Mouse (Mus musculus) kidney, postnatal 0 days (tissue): ENCODE results near the gene Pigz. TPM values are rescaled to one million over a fixed set of nuclear protein-coding genes. Genes with fewer than 3 reads are reported as not detected.

Experiments
- ATAC-seq: fragments of 200-750 bp; cut with Nextera tagmentation; replicated peaks from 2 replicates; pipeline ENCODE4 v1.8.0; 2017; ENCODE audit warnings: low read depth, moderate number of reproducible peaks, moderate TSS enrichment, moderate library complexity; ENCODE audit not compliant: low FRiP score
- DNase-seq: peaks from one replicate; pipeline ENCODE4 v3.0.0-alpha.2; 2016; ENCODE audit warnings: low spot score
- H3K27ac ChIP-seq: fragments of 300-500 bp; sonication (generic); 2 replicates; pipeline ENCODE4 v1.5.1; 2014; ENCODE audit warnings: mild to moderate bottlenecking
- H3K27me3 ChIP-seq: fragments of 300-500 bp; sonication (generic); 2 replicates; pipeline ENCODE4 v1.6.1; 2014; ENCODE audit warnings: low read length, mixed read lengths; ENCODE audit not compliant: insufficient read depth
- H3K36me3 ChIP-seq: fragments of 300-500 bp; sonication (generic); 2 replicates; pipeline ENCODE4 v1.6.1; 2014; ENCODE audit warnings: low read length, mixed read lengths; ENCODE audit not compliant: insufficient read depth
- H3K4me1 ChIP-seq: fragments of 300-500 bp; sonication (generic); replicated peaks from 2 replicates; pipeline ENCODE4 v1.6.1; 2014; ENCODE audit warnings: antibody characterized with exemption, low read length, mixed read lengths; ENCODE audit not compliant: insufficient read depth
- H3K4me2 ChIP-seq: fragments of 300-500 bp; sonication (generic); 2 replicates; pipeline ENCODE4 v1.6.1; 2014; ENCODE audit warnings: mild to moderate bottlenecking, low read length, moderate library complexity, mixed read lengths
- H3K4me3 ChIP-seq: fragments of 300-500 bp; sonication (generic); replicated peaks from 2 replicates; pipeline ENCODE4 v1.5.1; 2014; ENCODE audit warnings: low read depth, low read length
- H3K9ac ChIP-seq: fragments of 300-500 bp; sonication (generic); 2 replicates; pipeline ENCODE4 v1.6.1; 2014; ENCODE audit warnings: low read depth, low read length
- H3K9me3 ChIP-seq: fragments of 300-500 bp; sonication (generic); replicated peaks from 2 replicates; pipeline ENCODE4 v1.6.1; 2016; ENCODE audit warnings: low read length, inconsistent platforms, mixed read lengths
- CTCF ChIP-seq: IDR thresholded peaks from 2 replicates; pipeline ENCODE4 v1.5.1; 2016; ENCODE audit warnings: antibody characterized with exemption, low read depth, mild to moderate bottlenecking, moderate library complexity
- whole genome bisulfite sequencing: fragments of 180-500 bp; shearing (Covaris S2); extraction: QIAGEN DNeasy Blood & Tissue Kit; methylation state at CpG from one replicate; pipeline ENCODE4 v1.1.7; 2014; 5-methylcytosine and 5-hydroxymethylcytosine counted together
- polyA plus RNA-seq: library from polyadenylated mRNA; unstranded; fragments of >200 nt; fragmentation: Nextera tagmentation; extraction: Ambion mirVana; gene quantifications from 2 replicates; pipeline ENCODE4 v1.2.1, GENCODE M21; 2015

The Pigz gene
- polyA plus RNA-seq, 1 experiment from 2014 or later, result 2.2 TPM

- peak; percentile 37; the same call in 1 of the 2 replicates for ATAC-seq
- TF ChIP-seq CTCF, result no peak
- no peak overlapping the region for H3K4me2 ChIP-seq
- H3K27ac ChIP-seq, result 0 out of 2 replicates have a peak overlapping the region, but pooled peaks have one; percentile 31
- H3K36me3 ChIP-seq, result no peaks in the 10 kb centered on the region
- no peaks in the 10 kb centered on the region for H3K27me3 ChIP-seq
- no peaks in the 10 kb centered on the region for H3K4me1 ChIP-seq
- no peaks in the 10 kb centered on the region for H3K9me3 ChIP-seq
- no peak for DNase-seq
- no peak overlapping the region for H3K9ac ChIP-seq
- no peak overlapping the region for H3K4me3 ChIP-seq
- WGBS, result 73% methylated on average over 13 of the region's 13 CpGs
Observed at GRCm38 (mm10) chr16:31926547-31927182, 7.0 kb upstream of the Pigz start.

GRCm38 (mm10) chr16:31927412-31927811 is 6.2 kb upstream of the Pigz start:
- H3K9me3 ChIP-seq, result no peaks in the 10 kb centered on the region
- no peak overlapping the region for H3K27ac ChIP-seq
- DNase-seq (no peak), ATAC-seq (no peak)
- H3K9ac ChIP-seq, result no peak overlapping the region
- no peak overlapping the region for H3K4me2 ChIP-seq
- TF ChIP-seq CTCF, result no peak
- no peak overlapping the region for H3K4me3 ChIP-seq
- H3K27me3 ChIP-seq, result no peaks in the 10 kb centered on the region
- WGBS, result 84% methylated on average over 5 of the region's 5 CpGs
- no peaks in the 10 kb centered on the region for H3K36me3 ChIP-seq
- H3K4me1 ChIP-seq, result no peaks in the 10 kb centered on the region

GRCm38 (mm10) chr16:31931330-31931729 is 2.3 kb upstream of the Pigz start:
- ATAC-seq (no peak), DNase-seq (no peak)
- 55% methylated on average over 17 of the region's 17 CpGs for WGBS
- H3K9ac ChIP-seq, result no peak overlapping the region
- 0 out of 2 replicates have a peak overlapping the region, but pooled peaks have one; percentile 19 for H3K27ac ChIP-seq
- no peaks in the 10 kb centered on the region for H3K9me3 ChIP-seq
- peaks cover 11% of the 10 kb centered on the region; the same call in 1 of the 2 replicates for H3K4me1 ChIP-seq
- H3K36me3 ChIP-seq, result no peaks in the 10 kb centered on the region
- TF ChIP-seq CTCF, result no peak
- no peak overlapping the region for H3K4me2 ChIP-seq
- H3K4me3 ChIP-seq, result no peak overlapping the region
- H3K27me3 ChIP-seq, result peaks cover 11% of the 10 kb centered on the region; the same call in 1 of the 2 replicates

GRCm38 (mm10) chr16:31932255-31932654 is 1.4 kb upstream of the Pigz start:
- no peak for ATAC-seq
- Histone ChIP-seq H3K27me3 (peaks cover 11% of the 10 kb centered on the region; the same call in 1 of the 2 replicates), H3K27ac (no peak overlapping the region), H3K36me3 (no peaks in the 10 kb centered on the region), H3K4me2 (no peak overlapping the region), H3K9me3 (no peaks in the 10 kb centered on the region), H3K9ac (no peak overlapping the region), H3K4me1 (peaks cover 11% of the 10 kb centered on the region; the same call in 1 of the 2 replicates), H3K4me3 (no peak overlapping the region)
- WGBS, result 73% methylated on average over 5 of the region's 5 CpGs
- DNase-seq, result no peak
- no peak for TF ChIP-seq CTCF

- Histone ChIP-seq H3K4me2 (peak overlapping the region; percentile 92), H3K36me3 (no peaks in the 10 kb centered on the region), H3K4me1 (peaks cover 11% of the 10 kb centered on the region; the same call in 1 of the 2 replicates), H3K27me3 (peaks cover 11% of the 10 kb centered on the region; the same call in 1 of the 2 replicates), H3K4me3 (peak overlapping the region; percentile 52), H3K9ac (peak overlapping the region; percentile 42; the same call in 1 of the 2 replicates), H3K27ac (no peak overlapping the region), H3K9me3 (no peaks in the 10 kb centered on the region)
- ATAC-seq (peak; percentile 83), DNase-seq (peak; percentile 97)
- under 1% methylated on average over 50 of the region's 50 CpGs for WGBS
- peak; percentile 93 for TF ChIP-seq CTCF
Observed at GRCm38 (mm10) chr16:31932840-31933697, 582 bp upstream of the Pigz start.

- TF ChIP-seq CTCF, result no peak
- Histone ChIP-seq H3K9me3 (no peaks in the 10 kb centered on the region), H3K27me3 (peaks cover 11% of the 10 kb centered on the region; the same call in 1 of the 2 replicates), H3K4me1 (peaks cover 11% of the 10 kb centered on the region; the same call in 1 of the 2 replicates), H3K4me3 (peak overlapping the region; percentile 28; the same call in 1 of the 2 replicates), H3K27ac (no peak overlapping the region), H3K9ac (no peak overlapping the region), H3K4me2 (peak overlapping the region; percentile 92), H3K36me3 (no peaks in the 10 kb centered on the region)
- DNase-seq, result no peak
- ATAC-seq, result no peak
- 22% methylated on average over 13 of the region's 13 CpGs for WGBS
Observed at GRCm38 (mm10) chr16:31934550-31935010, 929 bp downstream of the Pigz start.
